Mouse (Mus musculus): ENCODE results near the gene Nudt11. TPM values are rescaled to one million over a fixed set of nuclear protein-coding genes. Genes with fewer than 3 reads are reported as not detected.
"Not testable (repeated sequence)": the region's sequence is repeated elsewhere in the genome, so short reads cannot be mapped to it uniquely, and the experiment has no call there.

Nudt11 gene
- total RNA-seq (2015; ENCODE audit: low replicate concordance) (not detected in 2 replicates), total RNA-seq (2017; ENCODE audit: low replicate concordance) (not detected in 2 replicates)

GRCm38 (mm10) chrX:6047066-6047935, at the start of gene Nudt11:
TSS of gene Nudt11 (plus strand) at chrX:6047453.
- not testable (repeated sequence) for ATAC-seq (replicated peaks; ENCODE audit: low FRiP score, poor library complexity, severe bottlenecking)

- not testable (repeated sequence) for ATAC-seq (replicated peaks; ENCODE audit: low FRiP score, poor library complexity, severe bottlenecking)
Observed at GRCm38 (mm10) chrX:6047936-6048614, 822 bp downstream of the Nudt11 start.

GRCm38 (mm10) chrX:6061563-6061962, 14.3 kb downstream of the Nudt11 start:
- no peak for ATAC-seq (replicated peaks; ENCODE audit: low FRiP score, poor library complexity, severe bottlenecking)

- no peak for ATAC-seq (replicated peaks; ENCODE audit: low FRiP score, poor library complexity, severe bottlenecking)
Observed at GRCm38 (mm10) chrX:6082954-6083680, 35.9 kb downstream of the Nudt11 start, which contains the start of gene AU022751. TSS of gene AU022751 (minus strand) at chrX:6083419.

- ATAC-seq (replicated peaks; ENCODE audit: low FRiP score, poor library complexity, severe bottlenecking) = no peak
Observed at GRCm38 (mm10) chrX:6091547-6091946, 44.3 kb downstream of the Nudt11 start.

GRCm38 (mm10) chrX:6091996-6092757, 44.9 kb downstream of the Nudt11 start:
- ATAC-seq (replicated peaks; ENCODE audit: low FRiP score, poor library complexity, severe bottlenecking) = no peak

Other genes with a start within 250 kb of the Nudt11 start
- gene AU022751, start 36.0 kb downstream of the Nudt11 start, total RNA-seq (2015; ENCODE audit: low replicate concordance) = not detected in 2 replicates
- not detected in 2 replicates for gene AU022751, start 36.0 kb downstream of the Nudt11 start, total RNA-seq (2017; ENCODE audit: low replicate concordance)
- not detected in 2 replicates for gene Nudt10, start 125.6 kb downstream of the Nudt11 start, total RNA-seq (2015; ENCODE audit: low replicate concordance)
- gene Nudt10, start 125.6 kb downstream of the Nudt11 start, total RNA-seq (2017; ENCODE audit: low replicate concordance) = not detected in 2 replicates